Mouse (Mus musculus) liver, embryonic 12.5 days (tissue): ENCODE measurements around the gene Phospho1. TPM values are rescaled to one million over a fixed set of nuclear protein-coding genes. Genes with fewer than 3 reads are reported as not detected.

Source experiments
- ATAC-seq: fragments of 200-750 bp; cut with Nextera tagmentation; 2 replicates; pipeline ENCODE4 v1.8.0; 2017; ENCODE audit warnings: moderate number of reproducible peaks, mild to moderate bottlenecking, moderate library complexity
- H3K27ac ChIP-seq: fragments of 300-500 bp; sonication (generic); 2 replicates; pipeline ENCODE4 v1.5.1; 2016; ENCODE audit warnings: mild to moderate bottlenecking
- H3K27me3 ChIP-seq: fragments of 300-500 bp; sonication (generic); replicated peaks from 2 replicates; pipeline ENCODE4 v1.6.1; 2016; ENCODE audit warnings: mild to moderate bottlenecking, moderate library complexity
- H3K36me3 ChIP-seq: fragments of 300-500 bp; sonication (generic); 2 replicates; pipeline ENCODE4 v1.6.1; 2016; ENCODE audit warnings: mild to moderate bottlenecking, moderate library complexity
- H3K4me1 ChIP-seq: fragments of 300-500 bp; sonication (generic); 2 replicates; pipeline ENCODE4 v1.6.1; 2016
- H3K4me2 ChIP-seq: fragments of 300-500 bp; sonication (generic); 2 replicates; pipeline ENCODE4 v1.6.1; 2016; ENCODE audit warnings: mild to moderate bottlenecking, moderate library complexity
- H3K4me3 ChIP-seq: fragments of 300-500 bp; sonication (generic); 2 replicates; pipeline ENCODE4 v1.5.1; 2016; ENCODE audit warnings: mild to moderate bottlenecking, moderate library complexity
- H3K9ac ChIP-seq: fragments of 300-500 bp; sonication (generic); 2 replicates; pipeline ENCODE4 v1.6.1; 2016; ENCODE audit warnings: mild to moderate bottlenecking, moderate library complexity
- H3K9me3 ChIP-seq: fragments of 300-500 bp; sonication (generic); replicated peaks from 2 replicates; pipeline ENCODE4 v1.6.1; 2016; ENCODE audit warnings: mild to moderate bottlenecking, moderate library complexity
- WGBS: fragments of 180-500 bp; shearing (Covaris S2); methylation state at CpG from one replicate; pipeline ENCODE4 v1.1.7; 2016; ENCODE audit not compliant: insufficient replicate concordance; 5-methylcytosine and 5-hydroxymethylcytosine counted together
- polyA plus RNA-seq: library from polyadenylated mRNA; unstranded; fragments of >200 nt; fragmentation: Nextera tagmentation; extraction: Ambion mirVana; gene quantifications from 2 replicates; pipeline ENCODE4 v1.2.1, GENCODE M21; 2016

Phospho1 gene
- polyA plus RNA-seq, 1 experiment from 2014 or later = 3.4 TPM

DNA sequence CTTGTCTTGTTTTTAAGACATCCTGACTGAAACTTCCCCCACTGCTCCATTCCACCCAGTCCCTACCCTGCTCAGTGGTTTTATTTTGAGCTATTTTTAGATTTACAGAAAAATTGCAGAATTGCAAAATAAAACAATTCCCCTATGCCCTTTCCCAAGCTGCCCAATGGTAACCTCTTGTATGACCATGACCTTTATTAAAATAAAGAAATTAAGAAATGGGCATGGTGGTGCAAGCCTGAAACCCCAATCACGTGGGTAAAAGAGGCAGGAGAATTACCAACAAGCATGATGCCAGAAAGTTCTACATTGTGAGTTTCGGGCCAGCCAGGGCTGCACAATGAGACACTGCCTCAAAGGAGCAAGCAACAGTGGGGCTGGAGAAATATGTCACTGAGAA lies 26.6 kb downstream of the Phospho1 start:
- H3K4me1 ChIP-seq = peaks cover 6% of the 10 kb centered on the region; the same call in 1 of the 2 replicates
- WGBS = 53% methylated on average over 2 of the region's 2 CpGs
- H3K9me3 ChIP-seq = no peaks in the 10 kb centered on the region
- no peak overlapping the region for H3K4me2 ChIP-seq
- H3K4me3 ChIP-seq = no peak overlapping the region
- no peaks in the 10 kb centered on the region for H3K36me3 ChIP-seq
- peaks cover 17% of the 10 kb centered on the region; the same call in 1 of the 2 replicates for H3K27me3 ChIP-seq
- no peak overlapping the region for H3K9ac ChIP-seq
- H3K27ac ChIP-seq = no peak overlapping the region
- ATAC-seq = no peak

DNA sequence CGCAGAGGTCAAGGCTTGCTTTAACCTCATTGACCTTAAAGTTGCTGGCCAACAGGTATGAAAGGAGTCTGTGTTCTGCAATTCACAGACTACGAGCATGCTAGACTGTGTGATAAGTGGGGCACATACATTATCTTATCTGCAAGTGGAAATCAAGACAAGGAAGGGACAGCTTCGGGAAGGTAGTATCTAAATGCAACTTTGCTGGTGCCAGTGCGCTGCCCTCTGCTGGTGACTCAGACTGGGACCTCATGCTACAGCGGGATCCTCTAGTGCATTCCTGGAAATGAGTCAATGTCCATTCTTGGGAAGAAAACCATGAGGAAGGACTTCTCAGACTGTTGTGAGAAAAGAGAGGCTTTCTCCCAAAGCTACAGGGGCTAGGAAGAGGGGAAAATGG lies 29.4 kb downstream of the Phospho1 start:
- Histone ChIP-seq H3K27ac (no peak overlapping the region), H3K9ac (no peak overlapping the region), H3K36me3 (no peaks in the 10 kb centered on the region), H3K4me1 (peaks cover 16% of the 10 kb centered on the region), H3K27me3 (peaks cover 12% of the 10 kb centered on the region; the same call in 1 of the 2 replicates), H3K9me3 (no peaks in the 10 kb centered on the region), H3K4me3 (no peak overlapping the region), H3K4me2 (no peak overlapping the region)
- no peak for ATAC-seq
- 39% methylated on average over 5 of the region's 5 CpGs for WGBS

DNA sequence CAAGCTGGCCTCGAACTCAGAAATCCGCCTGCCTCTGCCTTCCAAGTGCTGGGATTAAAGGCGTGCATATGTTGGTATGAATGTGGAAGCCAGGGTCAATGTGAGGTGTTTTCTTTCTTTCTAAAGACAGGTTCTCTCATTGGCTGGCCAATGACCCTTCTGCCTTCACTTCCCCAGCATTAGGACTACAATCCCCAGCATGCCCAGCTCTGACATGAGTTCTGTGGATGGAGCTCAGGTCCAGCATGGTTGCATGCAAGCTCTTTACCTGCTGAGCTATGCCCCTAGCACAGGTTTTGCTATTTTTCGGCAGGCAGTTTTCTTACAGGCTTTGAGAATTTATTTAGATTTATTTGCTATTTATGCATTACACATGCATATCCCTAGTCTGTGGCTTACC lies 33.0 kb downstream of the Phospho1 start:
- Histone ChIP-seq H3K9me3 (no peaks in the 10 kb centered on the region), H3K9ac (no peak overlapping the region), H3K27me3 (peaks cover 5% of the 10 kb centered on the region; the same call in 1 of the 2 replicates), H3K4me1 (peaks cover 42% of the 10 kb centered on the region), H3K36me3 (0 out of 2 replicates have a peak, but pooled peaks cover 5% of the 10 kb centered on the region), H3K27ac (no peak overlapping the region), H3K4me2 (peak overlapping the region; percentile 86), H3K4me3 (no peak overlapping the region)
- WGBS = 77% methylated on average over 4 of the region's 4 CpGs
- no peak for ATAC-seq

DNA sequence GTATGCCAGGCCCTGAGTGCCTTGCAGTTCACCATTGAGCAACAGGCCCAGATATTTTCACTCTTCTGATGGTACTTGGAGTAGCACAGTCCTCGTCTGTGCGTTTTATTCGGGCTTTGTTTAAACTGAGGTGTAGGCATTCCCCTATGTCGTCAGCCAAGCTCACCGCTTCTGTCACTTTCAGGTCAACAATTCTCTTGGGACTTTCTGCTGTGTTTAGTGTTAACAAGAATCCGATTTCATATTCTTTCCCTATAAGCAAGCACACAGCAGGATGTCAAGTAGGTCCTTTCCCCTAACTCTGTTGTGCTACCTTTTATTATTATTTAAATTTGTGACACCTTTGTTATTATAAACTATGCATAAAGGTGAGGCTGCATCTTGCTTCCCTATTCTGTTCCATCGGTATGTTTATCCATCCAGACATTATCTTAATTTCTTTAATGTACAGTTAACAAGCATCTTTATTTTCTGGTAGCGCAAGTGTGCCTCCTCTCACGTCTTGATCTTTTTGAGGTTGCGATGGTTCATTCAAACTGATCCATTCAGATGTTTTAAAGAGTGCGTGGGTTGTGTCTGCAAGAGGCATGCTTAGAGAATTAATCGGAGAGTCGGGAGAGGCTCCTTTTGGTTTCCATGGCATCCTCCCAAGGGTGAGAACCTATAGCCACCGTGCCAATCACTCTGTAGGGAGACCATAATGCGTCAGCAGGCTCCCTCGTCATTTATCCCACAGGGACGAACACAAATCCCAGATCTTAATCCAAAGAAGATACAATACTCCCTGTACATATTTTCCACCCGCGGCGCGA lies 33.6 kb downstream of the Phospho1 start:
- peaks cover 10% of the 10 kb centered on the region; the same call in 1 of the 2 replicates for H3K36me3 ChIP-seq
- H3K4me1 ChIP-seq = peaks cover 42% of the 10 kb centered on the region
- WGBS = 30% methylated on average over 21 of the region's 21 CpGs
- peak overlapping the region; percentile 78 for H3K9ac ChIP-seq
- ATAC-seq = no peak
- no peaks in the 10 kb centered on the region for H3K27me3 ChIP-seq
- peak overlapping the region; percentile 86 for H3K4me2 ChIP-seq
- no peaks in the 10 kb centered on the region for H3K9me3 ChIP-seq
- H3K27ac ChIP-seq = peak overlapping the region; percentile 97
- H3K4me3 ChIP-seq = peak overlapping the region; percentile 82

DNA sequence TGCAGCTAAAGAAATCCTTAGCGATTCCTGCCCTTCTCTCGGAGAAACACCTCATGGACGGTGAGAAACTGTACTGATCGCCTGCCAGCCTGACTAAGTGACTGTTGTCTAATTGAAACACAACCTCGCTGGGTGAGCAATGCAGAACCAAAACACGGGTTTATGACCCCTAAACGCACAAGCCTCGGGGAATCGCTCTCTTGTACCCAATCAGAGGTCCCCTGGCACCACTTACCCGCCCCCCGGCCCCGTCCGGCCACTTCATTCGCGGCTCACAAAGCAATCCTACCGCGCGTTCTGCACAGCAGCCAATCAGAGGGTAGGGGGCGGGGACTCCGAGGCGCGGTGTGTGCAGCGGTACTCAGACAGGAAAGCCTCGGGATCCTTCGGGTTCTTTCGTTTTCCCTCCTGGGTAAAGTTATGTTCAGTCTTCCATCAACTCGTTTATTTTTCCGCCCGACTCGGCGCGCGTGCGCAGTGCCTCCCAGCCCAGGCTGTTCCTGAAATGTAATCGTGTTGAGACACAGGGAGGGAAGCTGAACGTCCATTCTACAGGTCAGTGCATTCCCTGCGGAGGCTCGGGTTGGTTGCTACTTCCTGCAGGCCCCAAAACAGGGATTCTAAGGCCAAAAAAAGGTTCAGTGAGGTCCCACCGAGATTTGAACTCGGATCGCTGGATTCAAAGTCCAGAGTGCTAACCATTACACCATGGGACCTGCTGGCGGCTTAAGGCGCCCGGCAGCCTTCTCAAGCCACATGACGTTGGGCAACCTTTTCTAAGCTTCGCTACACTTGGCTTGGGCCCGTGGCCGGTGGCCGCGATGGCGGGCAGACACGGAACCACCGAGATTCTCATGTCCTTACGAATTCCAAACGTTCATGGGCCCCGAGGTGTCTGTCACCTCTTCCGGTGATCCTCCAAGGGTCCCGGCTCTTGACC lies 34.5 kb downstream of the Phospho1 start:
- Histone ChIP-seq H3K4me1 (peaks cover 38% of the 10 kb centered on the region), H3K27me3 (no peaks in the 10 kb centered on the region), H3K4me2 (peak overlapping the region; percentile 86), H3K27ac (peak overlapping the region; percentile 97), H3K9ac (peak overlapping the region; percentile 86), H3K4me3 (peak overlapping the region; percentile 82), H3K36me3 (peaks cover 13% of the 10 kb centered on the region; the same call in 1 of the 2 replicates), H3K9me3 (no peaks in the 10 kb centered on the region)
- ATAC-seq = peak; percentile 96
- under 1% methylated on average over 58 of the region's 58 CpGs for WGBS

DNA sequence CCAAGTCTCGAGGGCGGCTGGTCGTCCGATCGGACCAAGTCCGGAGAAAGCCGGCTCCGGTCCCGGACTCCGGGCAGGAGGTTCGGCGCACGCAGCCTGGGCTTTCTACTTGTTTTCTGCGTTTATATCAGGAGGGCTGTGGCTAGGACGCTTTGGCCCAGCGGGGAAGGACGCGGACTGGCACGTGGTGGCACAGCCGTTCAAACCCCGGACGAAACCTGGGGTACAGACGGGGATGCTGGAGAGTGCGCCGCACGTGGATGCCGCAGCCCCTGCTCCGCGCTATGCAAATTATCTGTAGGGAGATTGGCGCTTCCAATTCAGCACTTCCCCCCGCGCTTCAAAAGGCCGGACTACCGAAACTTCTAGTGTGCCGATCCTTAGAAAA lies 35.2 kb downstream of the Phospho1 start:
- ATAC-seq = peak; percentile 50
- peak overlapping the region; percentile 82 for H3K4me3 ChIP-seq
- no peaks in the 10 kb centered on the region for H3K27me3 ChIP-seq
- H3K4me1 ChIP-seq = peaks cover 36% of the 10 kb centered on the region
- H3K9me3 ChIP-seq = no peaks in the 10 kb centered on the region
- 2% methylated on average over 35 of the region's 35 CpGs for WGBS
- H3K9ac ChIP-seq = peak overlapping the region; percentile 86
- peaks cover 13% of the 10 kb centered on the region; the same call in 1 of the 2 replicates for H3K36me3 ChIP-seq
- H3K4me2 ChIP-seq = peak overlapping the region; percentile 86
- peak overlapping the region; percentile 97 for H3K27ac ChIP-seq

DNA sequence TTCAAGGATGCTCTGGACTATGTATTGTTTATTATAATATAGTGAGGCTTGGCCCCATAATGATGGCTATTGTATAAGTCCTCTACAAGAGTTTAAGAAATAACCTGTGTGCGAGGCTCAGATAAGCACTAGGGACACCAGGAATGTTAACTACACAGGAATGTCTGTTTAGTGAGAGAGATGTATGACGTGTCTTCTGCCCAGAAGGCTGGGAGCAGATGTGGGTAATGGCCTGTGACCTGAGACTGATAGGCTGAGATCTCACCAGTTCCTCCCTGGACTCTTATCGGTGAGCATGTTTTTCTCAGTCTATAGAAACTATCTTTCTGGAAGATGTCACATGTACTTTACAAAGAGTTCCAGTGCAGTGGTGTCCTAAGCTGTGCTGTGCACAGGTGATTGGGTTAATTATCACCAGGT lies 35.8 kb downstream of the Phospho1 start:
- Histone ChIP-seq H3K27ac (peak overlapping the region; percentile 97), H3K4me3 (peak overlapping the region; percentile 82), H3K9me3 (no peaks in the 10 kb centered on the region), H3K27me3 (no peaks in the 10 kb centered on the region), H3K9ac (peak overlapping the region; percentile 86), H3K4me1 (peaks cover 36% of the 10 kb centered on the region), H3K36me3 (peaks cover 13% of the 10 kb centered on the region; the same call in 1 of the 2 replicates), H3K4me2 (peak overlapping the region; percentile 86)
- WGBS = 13% methylated on average over 3 of the region's 3 CpGs
- ATAC-seq = peak; percentile 63

DNA sequence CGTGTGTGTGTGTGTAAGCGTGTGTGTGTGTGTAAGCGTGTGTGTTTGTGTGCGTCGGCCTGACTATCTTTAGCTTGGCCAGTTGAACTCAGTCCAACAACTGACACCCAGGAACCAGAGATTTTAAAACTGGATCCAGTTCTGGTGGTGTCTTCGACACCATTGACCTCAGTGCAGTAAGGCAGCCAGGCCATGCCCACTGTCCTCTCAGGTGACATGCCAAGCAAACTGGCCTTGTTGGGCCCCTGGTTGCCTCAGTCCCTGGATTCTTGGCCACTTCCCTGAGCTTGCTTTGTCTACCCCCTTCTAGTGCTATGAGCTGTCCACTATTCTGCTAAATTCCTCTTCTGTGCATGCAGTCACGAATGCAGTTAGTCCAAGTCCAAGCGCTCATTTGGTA lies 37.1 kb downstream of the Phospho1 start:
- Histone ChIP-seq H3K4me3 (no peak overlapping the region), H3K4me2 (peak overlapping the region; percentile 86; the same call in 1 of the 2 replicates), H3K9ac (peak overlapping the region; percentile 22; the same call in 1 of the 2 replicates), H3K27ac (peak overlapping the region; percentile 47), H3K4me1 (peaks cover 36% of the 10 kb centered on the region), H3K36me3 (peaks cover 13% of the 10 kb centered on the region; the same call in 1 of the 2 replicates), H3K27me3 (no peaks in the 10 kb centered on the region), H3K9me3 (no peaks in the 10 kb centered on the region)
- ATAC-seq = no peak
- 69% methylated on average over 8 of the region's 8 CpGs for WGBS

DNA sequence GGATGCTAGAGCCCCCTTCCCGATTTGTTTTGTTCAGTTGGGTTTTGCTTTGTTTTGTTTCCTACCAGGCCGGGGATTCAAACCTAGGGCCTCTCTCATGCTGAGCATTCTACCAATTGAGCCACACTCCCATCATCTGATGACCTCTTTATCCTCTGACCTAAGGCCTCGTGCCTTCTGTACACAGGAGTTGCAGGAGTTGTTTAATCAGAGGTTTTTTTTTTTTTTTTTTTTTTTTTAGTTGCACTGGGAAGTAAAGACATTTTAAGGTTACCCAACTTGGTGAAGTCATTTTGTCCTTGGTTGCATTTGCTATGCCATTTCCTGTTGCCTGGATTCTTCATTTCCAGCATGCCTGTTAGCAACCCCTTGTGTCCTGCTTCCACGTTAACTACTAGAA lies 45.1 kb downstream of the Phospho1 start:
- no peak for ATAC-seq
- Histone ChIP-seq H3K27ac (no peak overlapping the region), H3K4me3 (no peak overlapping the region), H3K9ac (no peak overlapping the region), H3K27me3 (peaks cover 3% of the 10 kb centered on the region; the same call in 1 of the 2 replicates), H3K36me3 (peaks cover 4% of the 10 kb centered on the region; the same call in 1 of the 2 replicates), H3K4me1 (peaks cover 19% of the 10 kb centered on the region), H3K9me3 (no peaks in the 10 kb centered on the region), H3K4me2 (no peak overlapping the region)
- WGBS = 62% methylated on average over 4 of the region's 4 CpGs

DNA sequence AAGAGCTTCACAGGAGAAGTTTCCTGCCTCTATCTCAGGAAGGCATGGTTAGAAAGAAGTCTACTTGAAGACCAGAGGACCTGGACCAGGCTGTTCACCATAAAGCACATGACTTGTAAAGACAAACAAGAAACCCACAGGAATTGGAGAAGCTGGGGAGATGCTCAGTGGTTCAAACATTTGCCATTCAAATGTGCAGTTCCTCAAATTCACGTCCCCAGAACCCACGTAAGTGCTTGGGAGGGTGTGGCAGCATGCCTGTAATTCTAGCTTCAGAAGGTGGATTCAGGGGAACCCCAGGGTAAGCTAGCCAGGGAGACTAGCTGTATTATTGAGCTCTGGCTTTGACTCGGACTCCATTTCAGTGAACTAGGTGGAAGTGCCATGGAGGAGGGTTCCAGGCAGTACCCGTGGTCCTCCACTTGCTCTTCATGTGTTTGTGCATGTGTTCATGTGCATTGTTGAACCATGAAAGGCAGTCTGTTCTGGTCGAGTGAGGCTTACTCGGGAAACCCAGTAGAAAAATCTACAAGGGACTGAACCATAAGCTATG lies 45.7 kb downstream of the Phospho1 start:
- Histone ChIP-seq H3K9ac (no peak overlapping the region), H3K4me2 (no peak overlapping the region), H3K36me3 (peaks cover 4% of the 10 kb centered on the region; the same call in 1 of the 2 replicates), H3K4me1 (peaks cover 19% of the 10 kb centered on the region), H3K9me3 (no peaks in the 10 kb centered on the region), H3K4me3 (no peak overlapping the region), H3K27ac (no peak overlapping the region), H3K27me3 (peaks cover 3% of the 10 kb centered on the region; the same call in 1 of the 2 replicates)
- no peak for ATAC-seq
- 59% methylated on average over 6 of the region's 6 CpGs for WGBS

DNA sequence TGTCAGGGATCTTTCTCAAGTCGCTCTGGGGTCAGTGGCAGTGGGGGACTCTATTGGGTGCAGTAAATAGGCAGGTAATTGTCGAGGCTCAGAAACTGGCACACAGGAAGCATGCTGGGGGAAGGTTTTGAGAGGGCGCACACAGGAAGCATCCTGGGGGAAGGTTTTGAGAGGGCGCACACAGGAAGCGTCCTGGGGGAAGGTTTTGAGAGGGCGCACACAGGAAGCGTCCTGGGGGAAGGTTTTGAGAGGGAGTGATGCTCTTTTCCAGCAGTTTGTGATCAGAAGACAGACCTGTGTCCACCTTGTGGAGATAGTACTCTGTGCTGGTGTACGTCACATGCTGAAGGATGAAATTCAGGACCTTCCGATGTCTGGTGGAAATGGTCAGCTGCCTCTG lies 51.5 kb downstream of the Phospho1 start:
- Histone ChIP-seq H3K27ac (no peak overlapping the region), H3K9ac (no peak overlapping the region), H3K4me1 (no peaks in the 10 kb centered on the region), H3K9me3 (no peaks in the 10 kb centered on the region), H3K4me3 (no peak overlapping the region), H3K4me2 (peak overlapping the region; percentile 1), H3K36me3 (no peaks in the 10 kb centered on the region), H3K27me3 (peaks cover 13% of the 10 kb centered on the region)
- no peak for ATAC-seq
- 25% methylated on average over 9 of the region's 9 CpGs for WGBS
